Mouse (Mus musculus): ENCODE measurements around the gene Gm4881. TPM values are rescaled to one million over a fixed set of nuclear protein-coding genes. Genes with fewer than 3 reads are reported as not detected.

Gm4881 gene
- total RNA-seq (2021) = not detected
- long read RNA-seq, experiment 1 = 0 reads
- long read RNA-seq, experiment 2 = 0 reads

- DNase-seq (ENCODE audit: low spot score in 2 of 2) = no peak
These were observed at the start of gene Gm4881 for GRCm38 (mm10) chr7:24944257-24944950. TSS of gene Gm4881 (minus strand) at chr7:24944494.

- no peak for DNase-seq (ENCODE audit: low spot score in 2 of 2)
These were observed 48.8 kb upstream of the Gm4881 start for GRCm38 (mm10) chr7:24993081-24993480.

- DNase-seq (ENCODE audit: low spot score in 2 of 2) = no peak
These were observed 46.2 kb upstream of the Gm4881 start for GRCm38 (mm10) chr7:24990478-24990877.

DNA sequence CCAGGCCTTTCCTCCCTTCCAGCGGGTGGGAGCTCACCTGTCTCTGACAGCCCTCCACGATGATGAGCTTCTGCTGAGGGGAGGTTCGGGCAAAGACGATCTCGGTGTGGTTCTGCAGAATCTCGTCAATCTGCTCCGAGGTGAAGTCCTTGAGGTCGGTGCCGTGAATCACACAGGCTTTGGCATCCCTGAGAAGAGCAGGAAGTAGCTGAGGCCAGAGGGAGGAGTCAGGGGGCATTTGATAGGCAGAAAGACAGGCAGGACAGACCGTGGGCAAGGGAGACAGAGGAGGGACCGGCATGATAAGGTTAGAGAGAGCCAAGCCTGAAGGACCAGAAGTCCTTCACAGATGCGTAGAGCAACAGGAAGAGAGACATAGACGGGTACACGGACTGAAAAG lies 43.6 kb upstream of the Gm4881 start:
- DNase-seq (ENCODE audit: low spot score in 2 of 2) = peak in 1 of 2 experiments; percentile 37

DNA sequence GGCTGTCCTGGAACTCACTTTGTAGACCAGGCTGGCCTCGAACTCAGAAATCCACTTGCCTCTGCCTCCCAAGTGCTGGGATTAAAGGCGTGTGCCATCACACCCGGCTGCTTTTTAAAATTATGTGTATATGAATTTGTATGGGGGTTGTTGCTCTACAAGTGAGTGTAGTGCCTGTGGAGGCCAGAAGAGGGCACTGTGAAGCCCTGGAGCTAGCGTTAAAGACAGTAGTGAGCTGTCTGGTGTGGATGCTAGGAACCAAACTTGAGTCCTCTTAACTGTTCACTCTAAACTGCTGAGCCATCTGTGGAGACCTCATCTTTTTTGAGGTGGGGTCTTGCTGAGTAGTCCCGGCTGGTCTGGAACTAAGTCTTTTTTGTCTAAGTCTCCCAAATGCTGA lies 41.5 kb upstream of the Gm4881 start:
- no peak for DNase-seq (ENCODE audit: low spot score in 2 of 2)

DNA sequence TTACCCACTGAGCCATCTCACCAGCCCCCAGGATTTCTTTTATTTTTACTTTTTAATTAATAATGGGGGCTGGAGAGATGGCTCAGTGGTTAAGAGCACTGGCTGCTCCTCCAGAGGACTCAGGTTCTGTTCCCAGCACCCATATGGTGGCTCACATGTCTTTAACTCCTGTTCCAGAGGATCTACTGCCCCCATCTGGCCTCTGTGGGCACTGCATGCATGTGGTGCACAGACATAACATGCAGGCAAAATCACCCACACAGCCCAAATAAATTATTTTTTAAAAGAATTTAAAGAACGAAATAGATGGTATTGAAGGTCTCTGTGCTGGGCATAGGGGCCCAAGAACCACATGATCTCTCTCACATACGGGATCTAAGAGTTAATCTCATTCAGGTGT lies 40.0 kb upstream of the Gm4881 start:
- DNase-seq (ENCODE audit: low spot score in 2 of 2) = no peak

- no peak for DNase-seq (ENCODE audit: low spot score in 2 of 2)
These were observed 39.1 kb upstream of the Gm4881 start for GRCm38 (mm10) chr7:24983396-24983795.

DNA sequence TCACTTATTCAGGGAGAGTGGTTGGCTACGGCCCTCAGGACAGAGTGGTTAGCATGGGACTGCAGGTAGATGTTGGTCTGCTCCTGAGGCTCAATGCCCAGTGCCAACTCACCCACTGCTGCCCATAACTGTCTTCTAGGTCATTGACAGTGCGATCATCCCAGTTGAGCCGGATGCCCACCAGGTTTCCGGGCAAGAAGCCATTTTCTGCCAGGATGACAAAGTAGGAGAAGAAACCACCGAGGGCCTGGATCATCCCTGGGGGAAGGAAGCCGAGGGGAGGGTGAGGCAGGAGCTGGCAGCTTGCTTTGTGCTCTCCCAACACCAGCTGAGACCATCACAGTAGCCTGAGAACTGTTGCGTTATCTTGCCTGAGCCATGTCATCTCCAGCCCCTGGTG lies 36.1 kb upstream of the Gm4881 start:
- DNase-seq (ENCODE audit: low spot score in 2 of 2) = no peak

- no peak for DNase-seq (ENCODE audit: low spot score in 2 of 2)
These were observed 34.5 kb upstream of the Gm4881 start for GRCm38 (mm10) chr7:24978781-24979180.

DNA sequence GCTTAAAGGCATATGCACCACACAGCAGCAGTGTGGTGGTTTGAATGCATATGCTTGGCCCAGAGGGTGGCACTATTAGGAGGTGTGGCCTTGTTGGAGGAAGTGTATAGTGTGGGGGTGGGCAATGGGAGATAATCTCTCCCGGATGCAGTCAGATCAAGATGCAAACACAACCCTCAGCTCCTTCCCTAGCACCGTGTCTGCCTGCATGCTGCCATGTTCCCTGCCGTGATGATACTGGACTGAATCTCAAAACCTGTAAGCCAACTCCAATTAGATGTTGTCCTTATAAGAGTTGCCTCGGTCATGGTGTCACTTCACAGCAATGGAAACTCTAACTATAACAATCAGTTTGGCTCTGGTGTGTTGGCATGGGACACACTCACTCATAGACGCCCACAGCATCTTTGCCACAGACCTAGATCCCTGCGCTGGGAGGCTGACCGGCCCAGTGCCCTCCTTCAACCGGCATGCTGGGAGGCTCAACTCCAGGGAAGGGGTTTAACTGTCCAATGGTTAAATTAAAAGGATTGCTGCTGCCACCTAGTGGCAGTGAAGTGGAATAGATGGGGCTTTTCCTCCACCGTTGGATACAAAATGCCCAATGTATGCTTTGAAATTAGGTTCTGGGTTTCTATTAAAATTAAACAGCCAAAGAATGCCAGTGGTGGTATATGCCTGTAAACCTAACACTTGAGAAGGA lies 30.8 kb upstream of the Gm4881 start:
- DNase-seq (ENCODE audit: low spot score in 2 of 2) = no peak

- no peak for DNase-seq (ENCODE audit: low spot score in 2 of 2)
These were observed 29.6 kb upstream of the Gm4881 start for GRCm38 (mm10) chr7:24973902-24974301.

- DNase-seq (ENCODE audit: low spot score in 2 of 2) = no peak
These were observed 28.9 kb upstream of the Gm4881 start for GRCm38 (mm10) chr7:24973208-24973607.

- peak; percentile 61 to 72 for DNase-seq (ENCODE audit: low spot score in 2 of 2)
These were observed 27.9 kb upstream of the Gm4881 start, which contains the start of gene Rabac1 for GRCm38 (mm10) chr7:24971972-24972893. TSS of gene Rabac1 (minus strand) at chr7:24972754.

GRCm38 (mm10) chr7:24971261-24971971 lies 27.1 kb upstream of the Gm4881 start:
- no peak for DNase-seq (ENCODE audit: low spot score in 2 of 2)

DNA sequence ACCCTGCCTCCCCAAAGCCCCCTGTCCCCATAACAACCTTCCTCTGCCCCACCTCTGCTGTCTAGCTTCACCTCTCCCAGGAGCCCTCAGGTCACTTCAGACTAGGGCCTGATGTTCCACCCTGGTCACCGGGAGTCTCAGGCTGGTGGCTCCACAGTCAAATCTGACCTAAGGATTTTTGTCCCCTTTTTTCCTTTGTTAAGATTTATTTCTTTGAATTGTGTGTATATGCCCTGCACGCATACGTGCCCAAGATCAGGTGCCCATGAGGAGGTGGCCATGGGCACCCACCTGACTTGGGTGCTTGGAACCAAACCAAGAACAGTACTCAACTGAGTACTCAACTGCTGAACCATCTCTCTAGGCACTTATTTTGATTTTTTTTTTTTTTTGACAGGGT lies 26.0 kb upstream of the Gm4881 start:
- no peak for DNase-seq (ENCODE audit: low spot score in 2 of 2)

DNA sequence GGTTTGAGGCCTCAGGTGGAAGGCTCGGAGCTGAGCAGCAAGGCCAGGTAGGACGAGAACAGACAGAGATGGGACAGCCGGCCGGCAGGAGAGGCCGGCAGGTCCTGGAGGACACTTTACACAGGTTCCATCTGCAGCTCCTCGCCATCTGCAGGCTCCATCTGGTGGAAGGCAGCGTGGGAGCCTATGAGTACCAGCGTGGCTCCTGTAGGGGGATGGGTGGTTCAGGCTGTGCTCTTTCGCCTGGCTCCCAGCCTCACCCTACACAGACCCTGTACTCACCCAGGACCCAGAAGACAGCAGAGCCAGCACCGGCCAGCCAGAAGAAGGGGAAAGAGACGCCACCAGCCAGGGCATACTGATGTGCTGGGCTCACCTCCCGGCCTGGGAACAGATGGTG lies 25.5 kb upstream of the Gm4881 start:
- no peak for DNase-seq (ENCODE audit: low spot score in 2 of 2)

GRCm38 (mm10) chr7:24968463-24968862 lies 24.2 kb upstream of the Gm4881 start:
- DNase-seq (ENCODE audit: low spot score in 2 of 2) = no peak

- no peak for DNase-seq (ENCODE audit: low spot score in 2 of 2)
These were observed 23.7 kb upstream of the Gm4881 start for GRCm38 (mm10) chr7:24967966-24968365.

- DNase-seq (ENCODE audit: low spot score in 2 of 2) = peak; percentile 46 to 51
These were observed 20.7 kb upstream of the Gm4881 start for GRCm38 (mm10) chr7:24964897-24965535.

DNA sequence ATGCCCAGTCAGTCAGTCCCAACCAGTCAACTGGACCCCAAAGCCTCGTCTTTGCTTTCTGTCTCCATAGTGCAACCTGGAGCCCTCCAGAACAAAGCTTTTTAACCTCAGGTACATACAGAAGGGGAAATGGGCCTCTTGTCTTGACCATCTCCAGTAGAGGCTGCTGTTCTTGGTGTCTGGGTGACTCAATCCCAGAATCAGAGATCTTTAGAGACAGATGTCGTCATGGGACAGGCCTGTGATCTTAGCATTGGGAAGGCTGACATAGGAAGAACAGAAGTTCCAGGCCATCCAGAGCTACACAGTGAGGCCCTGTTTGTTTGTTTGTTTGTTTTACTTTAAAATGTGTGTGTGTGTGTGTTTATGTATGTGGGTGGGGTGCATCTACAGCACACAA lies 20.0 kb upstream of the Gm4881 start:
- no peak for DNase-seq (ENCODE audit: low spot score in 2 of 2)

Data from adrenal gland, postnatal 4 days (tissue).